Mouse (Mus musculus) layer of hippocampus, postnatal 14 days (tissue): Measurements from ENCODE around the gene Gpatch4. TPM values are rescaled to one million over a fixed set of nuclear protein-coding genes. Genes with fewer than 3 reads are reported as not detected.

Source experiments
- DNase-seq, 2 experiments: peaks; one replicate each; pipeline ENCODE4 v3.0.0; 2021 to 2022; ENCODE audit warnings: low spot score in 2 of 2, mixed read lengths in 1 of 2
- total RNA-seq, 2 experiments: library from RNA; stranded (reverse); gene quantifications; 2 replicates each; pipeline ENCODE4 v1.2.3; 2021

Gpatch4 gene
- total RNA-seq, 2 experiments from 2014 or later, result 13.5 to 16.5 TPM

GRCm38 (mm10) chr3:88030608-88031395 lies 12.1 kb upstream of the Gpatch4 start:
- DNase-seq, result peak in 1 of 2 experiments; percentile 52

GRCm38 (mm10) chr3:88033506-88033905 lies 9.4 kb upstream of the Gpatch4 start:
- DNase-seq, result no peak

- no peak for DNase-seq
These were observed 7.2 kb upstream of the Gpatch4 start for GRCm38 (mm10) chr3:88035561-88036293.

GRCm38 (mm10) chr3:88049532-88049931 lies 6.6 kb downstream of the Gpatch4 start:
- DNase-seq, result no peak

GRCm38 (mm10) chr3:88057030-88057429 lies 14.1 kb downstream of the Gpatch4 start:
- DNase-seq, result no peak

GRCm38 (mm10) chr3:88057902-88058696 lies 15.2 kb downstream of the Gpatch4 start, which contains the start of gene Naxe:
Naxe (minus strand) TSS chr3:88058495.
- DNase-seq, result peak; percentile 77 to 83

GRCm38 (mm10) chr3:88068386-88068785 lies 25.5 kb downstream of the Gpatch4 start:
- no peak for DNase-seq

GRCm38 (mm10) chr3:88071783-88072182 lies 28.9 kb downstream of the Gpatch4 start:
- peak; percentile 87 to 91 for DNase-seq

GRCm38 (mm10) chr3:88073631-88074030 lies 30.7 kb downstream of the Gpatch4 start:
- DNase-seq, result no peak

- DNase-seq, result peak in 1 of 2 experiments; percentile 24
These were observed 31.4 kb downstream of the Gpatch4 start for GRCm38 (mm10) chr3:88074351-88074750.

GRCm38 (mm10) chr3:88074766-88075165 lies 31.9 kb downstream of the Gpatch4 start:
- DNase-seq, result no peak

- DNase-seq, result no peak
These were observed 34.5 kb downstream of the Gpatch4 start for GRCm38 (mm10) chr3:88077441-88077840.

- no peak for DNase-seq
These were observed 35.3 kb downstream of the Gpatch4 start, which contains the start of gene Ttc24 for GRCm38 (mm10) chr3:88078204-88078603. Ttc24 (minus strand) TSS chr3:88078304.

GRCm38 (mm10) chr3:88081345-88082223 lies 38.7 kb downstream of the Gpatch4 start, which contains the start of gene Iqgap3:
Iqgap3 (plus strand) TSS chr3:88081971.
- DNase-seq, result peak; percentile 81 to 91

GRCm38 (mm10) chr3:88082224-88082618 lies 39.3 kb downstream of the Gpatch4 start:
- no peak for DNase-seq

GRCm38 (mm10) chr3:88082663-88083062 lies 39.8 kb downstream of the Gpatch4 start:
- DNase-seq, result no peak

- no peak for DNase-seq
These were observed 41.1 kb downstream of the Gpatch4 start for GRCm38 (mm10) chr3:88084001-88084400.

GRCm38 (mm10) chr3:88085459-88085858 lies 42.6 kb downstream of the Gpatch4 start:
- DNase-seq, result no peak

- DNase-seq, result peak in 1 of 2 experiments; percentile 22
These were observed 44.8 kb downstream of the Gpatch4 start for GRCm38 (mm10) chr3:88087688-88088087.

- no peak for DNase-seq
These were observed 47.2 kb downstream of the Gpatch4 start for GRCm38 (mm10) chr3:88090106-88090505.
